Mouse (Mus musculus): ENCODE results near the gene Gm8994. TPM values are rescaled to one million over a fixed set of nuclear protein-coding genes. Genes with fewer than 3 reads are reported as not detected.

Gene Gm8994
- not detected for total RNA-seq (2023)

GRCm38 (mm10) chr6:136327239-136327638 is at the start of gene Gm8994:
Gm8994 (plus strand) TSS chr6:136327539.

Other genes starting within 250 kb of the Gm8994 start
- gene Grin2b, start 154.0 kb upstream of the Gm8994 start, total RNA-seq (2023): not detected
- not detected for gene E330021D16Rik, start 88.0 kb downstream of the Gm8994 start, total RNA-seq (2023)
- 100 to 1,000 TPM; 190 to 208 TPM for gene Atf7ip, start 178.6 kb downstream of the Gm8994 start, total RNA-seq (2023)

All from neutrophil, adult 83 days (primary cell).